Mouse (Mus musculus) spleen, postnatal 14 days (tissue): ENCODE measurements around the gene Trim33.

Experiments used
- DNase-seq, 2 experiments: peaks; one replicate each; pipeline ENCODE4 v3.0.0; 2021 to 2022; ENCODE audit warnings: low spot score in 2 of 2

Gene Trim33

DNA sequence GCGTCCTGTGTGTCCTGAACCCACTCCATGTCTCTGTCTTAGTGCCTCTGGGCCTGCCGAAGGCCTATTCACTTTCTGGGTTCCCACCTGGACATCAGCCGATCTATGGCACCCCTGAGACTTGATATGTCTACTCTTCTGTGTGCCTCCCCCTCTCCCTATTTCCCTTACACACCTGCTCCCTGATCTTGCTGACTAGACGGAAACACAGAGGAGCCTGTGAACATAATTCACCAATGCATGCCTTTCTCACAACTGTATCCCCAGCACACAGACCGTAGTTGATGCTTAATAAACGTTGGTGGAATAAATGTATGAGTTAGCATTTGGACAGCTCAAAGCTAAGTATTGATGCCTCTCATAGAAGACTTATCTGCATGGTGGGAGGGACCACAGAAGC is 121.7 kb downstream of the Trim33 start:
- DNase-seq: no peak

GRCm38 (mm10) chr3:103401342-103402098 is 122.4 kb downstream of the Trim33 start:
- DNase-seq: no peak

GRCm38 (mm10) chr3:103402212-103402611 is 123.1 kb downstream of the Trim33 start:
- DNase-seq: no peak

- no peak for DNase-seq
Measured at GRCm38 (mm10) chr3:103405135-103405534, 126.0 kb downstream of the Trim33 start.

- no peak for DNase-seq
Measured at GRCm38 (mm10) chr3:103405871-103406765, 127.0 kb downstream of the Trim33 start.
